Mouse (Mus musculus) ovary, adult 18-20 months (tissue): Measurements from ENCODE around the gene Eva1b.

ENCODE experiments used
- DNase-seq: peaks from one replicate; pipeline ENCODE4 v3.0.0; 2022; ENCODE audit warnings: low spot score, mixed read lengths

The Eva1b gene

DNA sequence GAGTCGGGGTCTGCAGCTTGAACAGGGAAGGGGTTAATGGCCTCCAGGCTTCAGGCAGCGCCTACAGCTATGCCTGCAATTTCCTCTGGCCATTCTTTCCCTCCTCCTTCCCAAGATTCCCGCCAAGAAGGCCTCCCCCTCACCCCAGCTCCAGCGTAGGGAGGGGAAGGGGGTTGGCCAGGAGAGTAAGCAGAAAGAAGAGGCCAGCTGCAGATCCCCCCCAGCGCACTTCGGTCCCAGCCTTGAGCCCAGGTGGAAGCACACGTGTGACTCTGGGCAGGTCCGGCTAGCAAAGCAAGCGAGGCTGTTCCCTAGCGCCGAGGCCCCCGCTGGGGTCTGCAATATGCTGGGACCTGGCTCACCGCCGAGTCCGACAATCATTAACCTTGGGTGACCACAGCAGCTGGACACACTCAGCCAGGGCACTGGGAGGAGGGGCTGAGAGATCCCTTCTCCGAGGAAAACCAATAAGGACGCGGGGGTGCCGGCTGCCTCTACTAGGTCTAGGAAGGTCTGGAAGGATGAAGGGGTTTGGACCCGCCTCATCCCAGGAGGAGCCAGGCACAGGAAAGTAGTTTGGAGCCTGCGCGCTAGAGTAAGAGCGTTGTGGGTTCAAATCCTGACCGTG is at the start of gene Eva1b:
Gene Eva1b (plus strand): TSS at position 212 of the 628 bp plus-strand sequence.
- peak; percentile 72 for DNase-seq

DNA sequence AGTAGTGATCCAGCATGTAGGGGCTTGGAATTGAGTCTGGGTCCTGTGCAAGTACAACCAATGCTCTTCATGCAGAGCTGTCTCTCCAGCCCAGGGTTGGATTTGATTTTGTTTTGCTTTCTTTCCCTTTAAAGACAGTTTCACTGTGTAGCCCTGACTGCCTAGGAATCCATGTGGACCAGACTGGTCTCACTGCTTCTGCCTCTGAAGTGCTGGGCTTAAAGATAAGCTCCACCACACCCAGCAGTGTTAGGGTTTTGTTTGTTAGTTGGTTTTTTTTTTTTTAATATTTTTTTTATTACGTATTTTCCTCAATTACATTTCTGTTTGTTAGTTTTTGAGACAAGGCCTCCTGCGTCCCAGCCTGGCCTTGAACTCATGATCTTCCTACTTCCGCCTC is 48.2 kb upstream of the Eva1b start:
- DNase-seq, result no peak

DNA sequence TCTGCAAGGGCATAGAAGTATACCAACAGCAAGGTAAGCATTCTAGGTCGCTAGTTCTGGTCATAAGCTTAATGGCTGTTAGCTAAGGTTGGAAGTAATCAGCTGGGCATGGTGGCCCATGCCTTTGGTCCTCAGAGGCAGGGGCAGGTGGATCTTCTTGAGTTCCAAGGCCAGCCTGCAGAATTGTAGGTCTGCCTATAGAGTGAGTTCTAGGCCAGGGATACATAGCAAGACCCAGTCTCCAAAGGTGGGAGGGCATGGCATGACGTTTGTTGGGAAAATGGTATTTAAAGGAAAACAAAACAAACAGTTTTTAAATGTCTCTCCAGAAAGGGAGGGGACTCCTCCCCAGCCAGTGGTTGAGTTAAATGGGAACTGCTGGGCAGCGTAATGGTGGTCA is 46.8 kb upstream of the Eva1b start:
- DNase-seq, result no peak

DNA sequence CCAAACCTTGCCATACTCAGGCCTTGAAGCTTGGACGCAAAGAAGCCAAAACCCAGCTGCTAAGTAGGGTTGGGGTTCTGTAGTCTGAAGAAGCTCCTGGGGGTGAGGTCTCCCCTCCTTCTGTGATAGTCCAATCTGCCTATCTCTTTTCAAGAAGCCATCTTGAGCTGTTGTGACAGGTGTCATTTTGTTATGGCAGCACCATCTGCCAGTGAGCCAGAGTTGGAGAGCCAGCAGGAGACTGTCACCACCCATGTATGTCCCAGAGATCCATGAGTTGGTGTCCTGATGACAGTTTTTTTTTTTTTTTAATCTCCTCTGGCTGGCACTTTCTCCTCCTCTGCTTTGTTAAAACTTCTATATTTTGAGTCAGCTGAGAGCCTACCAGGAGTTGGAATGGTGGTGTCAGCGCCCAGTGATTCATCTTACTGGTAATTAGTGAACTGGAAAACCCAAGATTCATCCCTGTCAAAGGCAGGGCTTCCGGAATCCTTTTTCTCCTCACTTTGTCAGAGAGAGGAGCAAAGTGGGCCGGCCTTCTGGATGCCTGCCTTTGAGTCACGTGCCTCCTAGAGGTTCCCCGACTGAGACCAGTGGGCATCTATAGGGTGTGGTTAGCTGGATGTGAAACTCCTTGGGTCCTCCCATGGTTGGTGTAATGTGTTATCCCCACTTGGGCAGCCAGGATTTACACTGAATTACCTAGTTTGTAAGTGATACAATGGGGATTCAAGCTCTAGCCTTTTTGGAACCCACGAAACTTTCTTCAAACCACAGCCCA is 45.3 kb upstream of the Eva1b start:
- no peak for DNase-seq

DNA sequence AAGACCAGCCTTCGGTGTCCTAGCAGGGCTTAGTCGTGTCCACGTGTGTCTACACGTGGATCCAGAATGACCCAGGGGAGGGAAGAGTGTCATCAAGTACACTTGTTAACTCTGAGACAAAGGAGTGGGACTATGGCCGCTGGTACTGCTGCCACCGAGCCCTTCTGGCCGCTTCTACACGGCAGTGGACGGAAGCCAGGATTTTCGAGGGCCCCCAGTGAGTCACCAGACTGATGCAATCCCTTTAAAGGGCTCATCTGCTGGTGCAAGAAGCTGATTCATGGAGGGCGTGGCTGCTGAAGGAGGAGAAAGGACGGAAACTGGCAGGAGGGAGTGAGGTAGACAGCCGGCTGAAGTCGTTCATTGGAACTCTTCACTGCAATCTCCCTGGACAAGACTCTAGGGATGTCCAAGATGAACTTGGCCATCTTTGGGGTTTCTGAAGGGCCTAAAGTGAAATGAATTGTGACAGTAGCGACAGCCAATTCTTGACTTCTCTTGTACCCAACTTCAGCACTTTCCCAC is 44.4 kb upstream of the Eva1b start:
- peak; percentile 90 for DNase-seq

DNA sequence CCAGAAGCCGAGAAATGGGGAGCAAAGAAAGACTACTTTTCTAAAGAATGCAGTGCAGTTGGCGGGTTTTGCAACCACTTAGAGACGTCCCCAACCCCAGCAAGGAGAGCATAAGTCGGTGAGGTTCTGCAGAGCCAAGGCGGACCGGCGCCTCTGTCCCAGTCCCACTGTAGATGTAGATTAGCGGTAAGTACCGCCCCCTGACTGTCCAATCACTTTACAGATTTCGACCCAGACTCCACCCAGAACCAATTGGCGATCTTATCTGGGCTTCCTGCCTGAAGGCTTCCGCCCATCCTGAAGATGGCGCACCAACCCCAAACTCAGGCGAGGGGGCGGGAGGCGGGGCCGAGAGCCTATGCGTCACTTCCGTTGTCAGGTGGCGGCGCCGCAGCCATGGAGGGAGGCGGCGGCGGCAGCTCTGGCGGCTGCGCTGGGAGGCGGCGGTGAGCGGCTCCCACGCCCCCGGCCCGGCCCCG is 43.9 kb upstream of the Eva1b start, which contains the start of gene Stk40:
Gene Stk40 (plus strand): TSS at position 368 of the 479 bp plus-strand sequence.
- DNase-seq, result peak; percentile 93

DNA sequence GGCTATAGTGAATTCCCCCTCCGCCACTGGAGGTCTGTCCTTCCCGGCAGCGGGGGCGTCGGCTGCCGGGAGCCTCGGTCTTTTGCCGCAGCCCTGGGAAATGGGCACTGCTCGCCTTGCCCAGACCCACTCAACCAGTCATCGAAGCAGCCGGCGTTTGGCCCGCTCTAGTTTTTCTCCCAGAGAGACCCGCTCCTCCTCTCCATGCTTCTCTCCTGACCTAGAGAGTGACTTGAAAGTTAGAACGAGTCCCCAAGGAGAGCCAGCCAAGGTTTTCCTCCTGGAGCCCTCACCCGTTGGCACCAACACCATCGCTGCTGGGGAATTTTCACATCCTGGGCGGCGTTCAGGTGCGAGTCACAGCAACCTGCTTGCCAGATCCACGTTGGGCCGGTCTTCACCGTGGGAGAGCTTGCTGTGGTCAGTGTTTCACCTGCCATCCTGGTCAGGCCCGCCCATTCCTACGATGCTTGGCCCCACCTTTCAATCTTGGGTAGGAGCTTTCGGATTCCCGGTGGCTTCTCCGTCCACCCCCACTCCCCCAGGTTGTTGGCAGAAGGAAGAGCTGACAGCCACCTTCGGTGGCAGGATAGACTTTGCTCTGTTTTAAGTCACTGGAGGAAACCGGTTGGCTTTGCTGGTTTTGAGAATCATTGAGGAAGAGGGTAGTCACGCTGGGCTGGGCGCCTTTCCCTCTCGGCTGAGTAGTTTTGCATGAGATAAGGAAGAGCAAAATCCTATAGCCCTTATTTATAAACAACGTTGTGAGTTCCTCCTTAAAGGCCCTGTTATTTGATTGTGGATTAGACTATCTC is 43.1 kb upstream of the Eva1b start:
- peak; percentile 39 for DNase-seq

DNA sequence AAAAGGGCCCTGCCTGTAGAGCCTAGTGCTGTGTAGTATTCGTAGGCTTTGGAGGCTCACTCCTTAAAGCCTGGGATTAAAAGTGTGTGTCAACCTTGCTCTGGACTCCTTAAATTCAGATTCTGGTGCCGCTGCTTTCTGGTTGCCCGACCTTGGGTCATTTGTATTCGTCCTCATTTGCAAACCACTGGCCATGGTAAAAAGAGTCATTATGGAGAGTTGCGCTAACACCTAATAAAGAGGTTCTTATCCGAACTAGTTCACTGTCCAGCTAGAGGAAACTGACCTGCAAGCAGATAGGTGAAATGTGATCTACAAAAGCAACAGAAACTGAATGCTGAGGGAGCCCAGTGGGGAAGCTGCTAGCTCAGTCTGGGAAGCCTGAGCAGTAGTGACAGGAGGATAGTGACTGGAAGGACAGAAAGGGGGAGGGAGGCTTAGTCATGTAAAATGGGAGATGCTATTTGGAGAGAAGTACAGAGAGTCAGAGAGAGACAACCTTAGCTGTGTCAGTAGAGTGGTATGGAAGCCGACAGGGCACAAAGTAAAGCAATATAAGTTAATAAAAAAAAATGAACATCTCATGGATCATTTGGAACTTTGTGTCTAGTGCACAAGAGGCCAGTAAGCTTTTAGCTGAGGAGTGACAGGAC is 42.3 kb upstream of the Eva1b start:
- DNase-seq, result no peak

DNA sequence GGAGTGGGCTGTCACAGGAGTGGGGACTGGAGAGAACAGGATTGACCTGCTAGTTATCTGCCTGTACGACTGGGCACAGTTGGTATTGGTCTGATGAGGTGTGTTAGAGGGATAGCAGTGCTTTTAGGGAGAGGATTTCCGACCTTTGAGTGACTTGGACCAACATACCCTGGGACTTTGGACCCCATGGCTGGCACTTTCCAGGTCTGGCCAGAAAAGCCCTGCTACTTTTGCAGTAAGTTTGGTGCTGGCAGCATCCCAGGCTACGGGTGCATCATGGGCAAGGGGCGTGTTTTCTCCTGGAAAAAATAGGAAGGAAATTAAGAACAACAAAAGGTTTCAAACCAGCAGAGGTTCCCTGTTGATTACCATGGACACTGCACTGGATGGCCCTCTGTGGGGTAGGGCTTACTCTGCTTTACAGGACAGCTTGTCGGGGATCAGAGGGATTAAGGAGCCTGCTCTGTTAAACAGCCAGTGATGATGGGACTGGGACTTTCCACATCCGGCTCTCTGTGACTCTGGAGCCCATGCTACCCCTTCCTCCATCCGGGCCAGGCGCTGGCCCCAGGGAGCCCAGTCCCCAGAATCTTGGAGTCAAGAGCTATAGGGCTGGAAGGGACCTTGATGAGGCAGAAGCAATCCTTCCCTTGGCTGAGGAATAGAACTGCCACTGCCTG is 39.3 kb upstream of the Eva1b start:
- DNase-seq, result no peak

DNA sequence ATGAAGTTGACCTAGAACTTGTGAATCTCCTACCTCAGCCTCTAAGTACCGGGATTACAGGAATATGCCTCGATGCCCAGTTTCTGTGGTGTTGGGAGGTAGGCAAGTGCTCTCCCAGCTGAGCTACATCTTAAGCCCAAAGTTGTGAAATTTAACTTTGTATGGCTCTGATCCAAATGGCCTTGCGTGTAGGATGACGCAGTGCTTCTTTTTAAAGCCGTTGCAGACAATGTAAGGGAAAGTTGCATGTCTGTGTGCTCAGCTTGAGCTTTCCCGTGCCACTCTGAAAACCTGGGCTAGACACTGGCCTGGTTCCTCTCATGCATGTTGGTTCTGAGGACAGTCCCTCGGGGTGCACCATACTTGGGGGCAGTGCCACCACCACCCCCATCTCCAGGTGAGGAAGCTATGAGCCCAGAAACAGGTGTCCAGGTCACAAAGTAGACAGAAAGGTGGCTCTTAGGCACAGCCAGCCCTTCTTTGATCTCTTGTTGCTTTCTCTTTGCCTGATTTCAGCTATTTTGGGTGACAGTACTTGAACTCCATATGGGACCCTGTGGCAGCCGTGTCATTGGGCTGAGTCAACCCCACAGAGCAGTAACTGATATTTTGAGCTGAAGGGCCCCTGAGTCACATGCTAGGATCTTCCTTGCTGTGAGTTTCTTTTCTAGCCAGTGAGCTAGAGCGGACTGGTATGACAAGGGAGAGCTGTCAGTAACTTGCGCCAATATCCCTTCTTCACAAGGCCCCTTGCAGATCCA is 37.8 kb upstream of the Eva1b start:
- no peak for DNase-seq

DNA sequence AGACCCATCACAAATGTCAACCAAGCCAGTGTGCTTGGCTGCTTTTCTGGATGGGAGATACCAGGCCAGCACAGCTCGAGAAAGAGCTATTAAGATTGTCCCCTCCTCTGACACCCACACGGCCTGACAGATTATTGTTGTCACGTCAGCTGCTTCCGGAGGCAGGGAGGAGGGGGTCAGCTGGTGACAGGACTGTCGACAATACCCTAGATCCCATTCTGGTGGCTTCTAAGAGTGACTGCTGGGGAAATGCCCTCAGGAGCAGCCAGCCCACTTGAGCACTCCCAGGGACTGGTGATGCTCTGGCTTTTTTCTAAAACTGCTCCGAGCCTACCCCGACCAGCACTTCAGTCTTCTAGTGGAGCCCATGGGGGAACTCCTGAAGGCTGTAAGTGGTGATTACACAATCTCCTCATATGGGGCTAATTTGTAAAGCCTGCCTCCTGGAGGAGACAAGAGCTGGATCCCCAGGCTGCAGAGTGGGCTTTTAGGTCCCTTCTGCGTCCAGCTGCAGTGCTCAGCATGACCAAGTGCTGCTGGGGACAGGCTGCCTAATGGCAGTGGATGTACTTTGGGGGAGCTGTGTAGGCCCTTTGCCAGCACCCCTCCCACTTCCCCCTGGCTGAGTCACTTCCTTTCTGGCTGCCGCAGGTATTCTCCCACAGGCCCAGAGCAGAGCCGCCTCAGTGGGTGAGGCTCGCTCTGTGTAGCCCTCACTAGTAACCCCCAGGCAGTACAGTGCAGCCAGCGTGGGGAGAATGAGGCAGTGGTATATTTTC is 37.0 kb upstream of the Eva1b start:
- peak; percentile 62 for DNase-seq

DNA sequence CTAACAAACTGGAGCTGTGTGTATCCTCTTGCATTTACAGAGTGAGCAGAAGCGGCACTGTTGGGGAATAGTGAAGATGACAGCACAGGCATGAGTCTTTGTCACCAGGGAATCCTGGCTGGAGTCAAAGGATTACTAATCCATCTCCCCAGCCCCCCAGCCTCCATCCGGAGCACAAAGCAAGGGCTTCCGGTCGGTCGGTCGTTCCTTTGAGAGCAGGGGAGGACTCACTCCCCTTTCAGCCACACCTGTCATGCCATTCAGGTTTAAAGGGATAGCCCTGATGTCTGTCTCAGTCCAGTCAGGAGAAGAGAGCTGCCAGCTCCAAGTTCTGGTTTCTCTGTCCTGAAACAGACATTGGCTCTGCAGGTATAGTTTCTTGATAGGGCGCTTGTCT is 36.4 kb upstream of the Eva1b start:
- DNase-seq, result no peak

DNA sequence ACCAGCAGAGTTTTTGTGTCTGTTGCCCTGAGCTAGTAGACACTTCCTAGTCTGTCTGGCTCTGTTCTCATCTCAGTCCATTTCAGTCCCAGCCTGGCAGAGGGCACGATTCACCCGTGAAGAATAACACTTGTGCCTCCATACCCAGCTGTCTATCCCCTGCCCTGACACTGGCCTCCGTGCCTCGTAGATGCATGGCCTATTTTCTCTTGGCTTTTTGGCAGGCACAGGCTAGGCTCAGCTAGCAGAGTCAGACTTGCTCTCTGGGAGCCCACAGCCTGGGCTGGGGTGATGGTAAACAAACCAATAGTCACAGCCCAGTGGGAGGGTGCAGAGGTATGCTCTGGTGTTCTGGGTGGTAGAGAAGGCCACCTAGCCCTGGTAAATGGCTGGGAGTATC is 34.3 kb upstream of the Eva1b start:
- no peak for DNase-seq

DNA sequence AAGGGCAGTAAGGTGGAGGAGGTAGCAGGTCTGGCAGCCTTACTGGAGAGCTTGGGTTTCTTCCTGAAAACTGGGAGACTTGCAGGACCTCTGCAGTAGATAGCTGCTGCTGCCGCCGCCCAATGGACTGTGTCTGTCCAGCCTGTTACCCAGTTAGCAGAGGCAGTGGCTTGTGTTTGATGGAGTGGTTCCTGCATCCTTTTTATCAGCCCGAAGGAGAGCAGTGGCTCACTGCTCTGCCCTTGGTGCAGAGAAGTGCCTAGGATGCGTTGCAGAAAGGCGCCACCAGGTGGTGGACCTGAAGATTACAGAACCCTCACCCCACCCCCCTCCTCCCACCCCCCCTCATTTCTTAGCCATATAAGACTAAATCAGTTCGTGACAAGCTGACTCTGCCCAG is 33.6 kb upstream of the Eva1b start:
- DNase-seq, result no peak

DNA sequence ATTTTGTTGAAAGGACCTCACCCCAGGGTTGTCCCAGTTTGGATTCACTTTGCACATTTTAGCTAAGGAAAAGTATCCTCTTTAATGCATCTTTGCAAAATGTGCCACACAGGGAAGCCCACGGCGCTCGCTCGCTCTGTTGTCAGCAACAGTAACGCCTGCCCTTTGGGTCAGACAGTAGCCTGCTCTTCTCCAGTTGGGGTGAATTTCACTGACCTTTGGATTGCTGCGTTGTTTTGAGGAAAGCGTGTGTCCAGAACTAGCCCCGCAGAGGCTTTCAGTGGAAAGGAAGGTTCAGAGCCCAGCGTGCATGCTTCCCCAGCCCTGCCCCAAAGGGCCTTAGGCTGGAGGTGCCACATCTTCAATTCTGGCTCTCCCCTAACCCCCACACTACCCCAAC is 32.1 kb upstream of the Eva1b start:
- DNase-seq, result no peak

DNA sequence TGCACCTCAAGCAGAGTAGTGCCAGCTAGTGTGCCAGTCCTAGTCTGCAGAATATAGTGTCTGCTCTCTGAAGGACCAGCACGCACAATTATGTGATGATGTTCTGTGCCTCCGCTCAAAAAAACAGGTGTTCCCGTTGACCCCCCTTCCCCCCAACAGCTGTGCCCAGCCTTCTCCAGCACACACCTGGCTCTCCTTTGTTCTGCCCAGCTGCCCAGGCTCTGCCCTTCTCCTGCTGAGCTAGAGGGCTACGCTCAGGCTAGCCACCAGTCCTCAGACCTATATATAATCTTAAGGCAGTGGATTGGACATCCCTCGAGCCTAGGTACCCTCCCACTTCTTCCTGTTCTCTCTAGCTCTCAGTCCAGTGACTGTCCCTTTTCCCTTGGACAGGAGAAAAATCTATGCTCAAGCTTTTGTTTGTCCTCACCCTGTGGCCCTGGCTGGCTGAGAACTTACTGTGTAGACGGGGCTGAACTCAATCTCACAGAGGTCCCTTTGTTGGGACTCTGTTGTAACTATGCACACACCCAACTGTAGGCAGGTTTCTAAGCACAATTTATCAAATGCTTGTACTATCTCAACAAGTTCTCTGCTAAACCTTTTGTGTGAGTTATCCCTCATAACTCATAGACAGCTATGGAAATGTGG is 31.5 kb upstream of the Eva1b start:
- no peak for DNase-seq

DNA sequence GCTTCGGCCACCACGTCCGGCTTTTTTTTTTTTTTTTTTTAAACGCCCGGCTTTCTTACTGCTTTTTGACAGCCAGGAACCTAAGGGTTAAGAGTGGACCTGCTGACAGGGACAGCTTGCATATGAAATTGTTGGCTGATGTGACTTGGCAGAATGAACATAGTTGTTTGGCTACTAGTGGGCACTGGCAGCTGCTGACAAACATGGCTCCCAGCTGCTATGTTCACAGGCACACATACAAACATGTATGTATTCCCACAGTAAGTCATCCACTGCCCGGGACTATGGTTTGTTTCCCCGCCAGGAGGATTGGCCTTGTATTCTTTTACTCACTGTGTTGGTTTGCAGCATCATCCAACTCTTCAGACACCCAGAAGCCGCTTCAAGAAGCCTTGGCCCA is 30.4 kb upstream of the Eva1b start:
- DNase-seq, result no peak

DNA sequence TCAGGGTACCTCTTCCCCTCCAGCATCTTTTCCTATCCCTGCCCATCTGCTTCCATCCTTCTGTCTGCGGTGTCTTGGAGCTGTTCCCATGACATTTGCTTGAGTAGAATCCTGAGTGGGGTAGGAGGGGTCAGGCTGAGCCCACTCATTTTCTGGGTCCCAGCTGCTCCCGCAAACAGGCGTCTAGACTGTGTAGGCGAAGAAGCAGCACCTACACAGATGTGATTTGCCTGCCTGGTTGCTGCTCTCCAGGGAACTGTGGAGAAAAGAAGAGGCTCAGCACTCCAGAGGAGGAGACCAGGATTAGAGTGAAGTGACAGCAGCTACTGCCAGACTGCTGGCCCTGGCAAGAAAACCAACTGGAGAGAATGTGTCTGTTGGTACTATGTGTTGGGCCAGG is 28.9 kb upstream of the Eva1b start:
- no peak for DNase-seq

DNA sequence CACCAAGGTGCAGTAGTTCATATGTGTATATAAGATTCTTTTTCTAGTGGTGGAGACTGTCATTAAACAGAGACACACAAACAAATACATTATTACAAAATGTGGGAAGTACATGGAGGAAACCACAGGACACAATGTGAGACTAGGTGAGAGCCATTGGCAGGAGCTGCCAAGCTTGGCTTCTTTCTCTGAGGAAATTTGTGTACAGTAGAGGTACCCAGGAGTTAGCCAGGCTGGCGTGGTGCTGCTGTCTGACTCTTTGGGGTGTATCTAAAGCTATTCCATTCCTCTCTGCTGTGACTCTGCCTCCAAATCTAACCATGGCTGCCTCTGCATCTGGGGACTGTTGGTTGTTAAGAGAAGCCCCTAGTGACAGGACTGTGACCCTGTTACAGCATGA is 28.5 kb upstream of the Eva1b start:
- no peak for DNase-seq
